In genomic region chr19:5543362-5543761, GRCm38 (mm10) we compare ENCODE assay signal across 15 mouse cellular contexts. TPM values are rescaled to one million over a fixed set of nuclear protein-coding genes. Genes with fewer than 3 reads are reported as not detected.
DNase-seq lines count a peak whose midpoint lies in the region.
"Had no signal": no experiment of that assay in that cellular context is flagged by ENCODE, and none has a peak within 500 bp of the region (broad histone marks: within the 10 kb centered on the region; RNA-seq: fewer than 3 reads in every experiment).

No protein-coding gene starts in this region.

- DNase-seq in 3T3-L1 (ENCODE audit: low read depth, low spot score) (peak; percentile 76), 416B (ENCODE audit: low read depth) (peak; percentile 61), NIH3T3 (ENCODE audit: low read depth) (peak; percentile 62)
- DNase-seq in cerebellum, adult 11-12 months = no peak
- no peak for DNase-seq in gastrocnemius, postnatal 4 days (ENCODE audit: low spot score in 2 of 2)
- DNase-seq: adrenal gland, adult 2 months; adrenal gland, postnatal 10 days; adrenal gland, postnatal 25 days; cerebellum, adult 11 months; cerebellum, adult 2 months; cerebellum, adult 9-10 months; cerebellum, postnatal 10 days; cerebellum, postnatal 25 days; forebrain, postnatal 0 days had no signal

RNA-seq across cellular contexts. Expression of gene Ovol1, which starts 17.1 kb away (rescaled TPM):
- not detected for total RNA-seq in gastrocnemius, postnatal 4 days (2021)
- total RNA-seq: adrenal gland, adult 2 months; adrenal gland, postnatal 10 days; adrenal gland, postnatal 25 days; CH12.LX; forebrain, postnatal 0 days had no signal

RNA-seq across cellular contexts. Expression of gene Ap5b1, which starts 24.5 kb away (rescaled TPM):
- total RNA-seq in gastrocnemius, postnatal 4 days (2021) = 1 to 10 TPM; 3.1 to 3.2 TPM

RNA-seq across cellular contexts. Expression of gene Snx32, which starts 33.0 kb away (rescaled TPM):
- total RNA-seq in gastrocnemius, postnatal 4 days (2021) = 1 to 10 TPM; 8.4 to 9.3 TPM

RNA-seq across cellular contexts. Expression of gene 1700020D05Rik, which starts 39.8 kb away (rescaled TPM):
- 1 to 10 TPM; 1.3 to 1.8 TPM for total RNA-seq in gastrocnemius, postnatal 4 days (2021)

RNA-seq across cellular contexts. Expression of gene Cfl1, which starts 53.1 kb away (rescaled TPM):
- 100 to 1,000 TPM; 557 to 593 TPM for total RNA-seq in gastrocnemius, postnatal 4 days (2021)

Comparison
In these comparisons a context has a peak if more than half of its experiments do, and no peak if none do; other contexts are left out.
1. DNase-seq: peak in 3T3-L1 (single experiment), 416B (single experiment) and NIH3T3 (single experiment); none in cerebellum, adult 11-12 months (single experiment) and gastrocnemius, postnatal 4 days (0 of 2).